Mouse (Mus musculus) erythroblast, adult 5-6 weeks (primary cell): ENCODE results near the gene Ctbp2. TPM values are rescaled to one million over a fixed set of nuclear protein-coding genes. Genes with fewer than 3 reads are reported as not detected.
"Not testable (repeated sequence)": the region's sequence is repeated elsewhere in the genome, so short reads cannot be mapped to it uniquely, and the experiment has no call there.

Source experiments
- ATAC-seq: replicated peaks from 2 replicates; pipeline ENCODE4 v1.8.0; 2016; ENCODE audit warnings: moderate number of reproducible peaks, mild to moderate bottlenecking, moderate TSS enrichment, inconsistent platforms; ENCODE audit not compliant: poor library complexity, low FRiP score, severe bottlenecking
- total RNA-seq, 2 experiments: library from RNA; stranded (forward) in 1 of 2; stranded (reverse) in 1 of 2; fragments of 150-400 nt in 1 of 2; fragments of 200-764, 138-1000 nt in 1 of 2; gene quantifications; 2 replicates each; pipeline versions ENCODE4 v1.2.3 to v1.2.4; 2015 to 2017; ENCODE audit warnings: low replicate concordance in 2 of 2

Ctbp2 gene
- total RNA-seq, 2 experiments from 2014 or later = 9.5 to 21.3 TPM

GRCm38 (mm10) chr7:133121661-133122378, 2.3 kb downstream of the Ctbp2 start:
- no peak for ATAC-seq

DNA sequence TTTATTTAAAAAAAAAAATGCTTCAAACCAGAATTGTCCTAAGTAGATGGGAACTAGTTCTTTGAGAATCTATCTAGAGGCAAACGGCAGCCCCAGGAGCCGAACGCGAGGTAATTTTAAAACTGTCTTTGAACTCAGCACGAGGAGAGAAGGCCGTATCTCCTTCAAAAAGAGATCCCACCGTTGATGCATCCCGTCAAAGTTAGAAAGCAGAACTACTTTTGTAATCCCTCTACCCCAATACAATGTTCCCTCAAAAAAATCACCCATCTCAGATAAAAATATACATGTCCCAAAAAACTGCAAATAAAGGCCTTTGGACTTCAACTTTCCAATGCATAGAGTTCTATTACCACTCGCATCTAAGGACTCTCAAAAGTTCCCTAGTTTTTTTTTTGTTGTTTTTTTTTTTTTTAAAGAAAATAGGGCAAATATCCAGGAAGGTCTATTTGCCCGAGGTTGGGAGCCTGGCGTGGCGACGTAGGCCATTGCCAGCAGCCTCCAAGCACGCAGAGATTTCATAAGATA, 3.0 kb downstream of the Ctbp2 start:
- ATAC-seq = no peak

- ATAC-seq = no peak
These were observed 3.9 kb downstream of the Ctbp2 start for GRCm38 (mm10) chr7:133120221-133120751.

DNA sequence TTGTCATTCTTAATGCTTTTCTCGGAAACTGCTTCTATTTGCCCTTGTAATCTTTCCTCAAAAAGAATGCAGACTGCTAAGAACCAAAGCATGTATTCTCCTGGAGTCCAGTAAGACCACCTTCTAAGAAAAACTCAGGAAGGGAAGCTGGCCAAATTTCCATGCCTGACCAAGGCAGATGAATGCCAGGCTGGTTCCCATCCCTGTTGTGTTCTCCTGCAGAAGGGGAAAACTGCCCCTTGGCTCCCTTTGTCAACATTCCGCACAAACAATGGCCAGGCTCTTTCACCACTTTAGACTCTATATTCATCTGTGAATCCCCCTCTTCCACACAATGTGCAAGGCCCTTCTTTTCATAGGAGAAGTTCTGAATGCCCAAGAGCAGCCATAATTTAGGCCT, 6.3 kb downstream of the Ctbp2 start:
- no peak for ATAC-seq

DNA sequence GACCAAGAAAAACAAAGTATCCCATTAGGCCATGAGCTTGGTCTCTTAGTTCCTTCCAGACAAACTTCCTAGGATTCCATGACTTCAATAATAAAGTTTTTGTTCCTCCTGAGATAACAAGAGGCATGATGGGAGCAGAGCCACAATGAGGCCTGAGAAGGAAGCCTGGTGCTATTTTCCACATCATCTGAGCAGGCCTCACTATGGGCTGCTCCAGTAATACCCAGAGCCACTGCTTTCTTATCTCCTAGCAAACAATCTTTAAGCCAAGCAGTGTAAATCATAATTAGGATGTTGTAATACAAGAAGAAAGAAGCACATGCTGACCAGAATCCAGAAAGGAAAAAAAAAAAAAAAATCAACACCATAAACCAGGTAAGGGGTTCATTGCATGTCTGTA, 7.6 kb downstream of the Ctbp2 start:
- no peak for ATAC-seq

DNA sequence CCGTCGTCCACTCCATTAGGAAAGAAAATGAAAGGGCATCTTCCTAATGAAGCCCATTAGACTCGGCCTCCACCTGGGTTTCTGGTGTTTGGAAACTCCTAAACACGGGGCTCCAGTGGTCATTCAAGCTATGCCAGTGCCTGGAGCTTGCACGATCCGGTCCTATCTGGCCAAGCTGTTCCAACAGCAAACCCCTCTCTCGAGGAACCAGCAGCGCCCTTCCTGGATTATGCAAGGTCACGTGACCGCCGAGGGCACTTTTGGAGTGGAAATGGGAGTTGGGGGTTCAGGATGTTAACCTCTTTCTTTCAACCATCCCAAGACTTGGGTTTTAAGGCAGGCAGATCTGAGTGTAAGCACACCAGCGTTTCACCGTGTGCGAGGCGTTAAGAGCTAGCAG, 8.3 kb downstream of the Ctbp2 start:
- ATAC-seq = no peak

- no peak for ATAC-seq
These were observed 9.2 kb downstream of the Ctbp2 start for GRCm38 (mm10) chr7:133114847-133115470.

DNA sequence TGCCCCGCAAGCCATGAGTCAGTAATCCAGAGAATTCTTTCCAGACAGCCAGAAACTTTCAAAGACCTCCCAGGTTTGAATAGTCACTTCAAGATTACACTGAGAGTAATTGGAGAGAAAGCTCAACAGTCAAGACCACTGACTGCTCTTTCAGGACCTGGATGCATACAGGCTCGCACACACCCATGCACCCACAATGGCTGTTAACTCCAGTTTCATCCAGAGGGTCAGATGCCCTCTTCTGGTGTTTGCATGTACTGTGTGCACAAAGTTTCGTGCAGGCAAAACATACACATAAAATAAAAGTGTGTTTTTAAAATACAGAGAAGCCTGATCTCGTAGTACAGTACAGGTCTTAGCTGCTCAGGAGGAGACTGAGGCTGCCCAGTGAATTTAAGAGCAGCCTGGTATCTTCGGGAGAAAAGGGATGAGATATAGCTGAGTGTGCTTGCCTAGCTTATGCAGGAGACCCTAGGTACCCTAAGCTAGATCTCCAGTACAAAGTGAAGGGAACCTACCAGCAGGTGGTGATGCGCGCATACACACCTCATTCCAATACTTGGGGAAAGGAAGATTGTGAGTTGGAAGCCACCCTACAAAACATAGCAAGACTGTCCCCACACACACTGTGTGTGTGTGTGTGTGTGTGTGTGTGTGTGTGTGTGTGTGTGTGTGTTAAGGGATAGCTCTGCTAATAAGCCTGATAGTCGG, 10.8 kb downstream of the Ctbp2 start:
- no peak for ATAC-seq

DNA sequence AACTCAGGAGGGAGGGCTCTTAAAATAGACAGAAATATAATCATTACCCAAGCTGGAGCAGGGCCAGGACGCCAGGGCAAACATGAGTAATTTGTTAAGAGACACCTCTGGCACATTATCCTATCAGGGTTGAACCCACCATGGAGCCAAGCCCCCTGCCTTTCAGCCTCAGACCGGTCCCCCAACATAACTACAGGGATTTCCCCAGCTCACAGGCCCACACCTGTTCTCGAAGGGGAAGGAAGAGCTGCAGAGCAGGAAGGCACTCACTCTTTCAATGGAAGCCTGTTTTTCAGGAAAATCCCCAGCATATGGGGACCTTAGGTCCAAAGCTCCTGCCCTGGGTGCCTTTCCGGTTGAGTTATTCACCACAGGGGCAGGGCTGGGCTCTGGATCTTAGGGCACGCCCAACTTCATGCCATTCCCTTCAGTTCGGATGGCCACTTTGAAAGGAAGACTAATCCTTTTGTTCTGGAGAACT, 11.8 kb downstream of the Ctbp2 start:
- ATAC-seq = no peak

- ATAC-seq = no peak
These were observed 14.7 kb downstream of the Ctbp2 start for GRCm38 (mm10) chr7:133109442-133109841.

GRCm38 (mm10) chr7:133108695-133109094, 15.5 kb downstream of the Ctbp2 start:
- ATAC-seq = no peak

DNA sequence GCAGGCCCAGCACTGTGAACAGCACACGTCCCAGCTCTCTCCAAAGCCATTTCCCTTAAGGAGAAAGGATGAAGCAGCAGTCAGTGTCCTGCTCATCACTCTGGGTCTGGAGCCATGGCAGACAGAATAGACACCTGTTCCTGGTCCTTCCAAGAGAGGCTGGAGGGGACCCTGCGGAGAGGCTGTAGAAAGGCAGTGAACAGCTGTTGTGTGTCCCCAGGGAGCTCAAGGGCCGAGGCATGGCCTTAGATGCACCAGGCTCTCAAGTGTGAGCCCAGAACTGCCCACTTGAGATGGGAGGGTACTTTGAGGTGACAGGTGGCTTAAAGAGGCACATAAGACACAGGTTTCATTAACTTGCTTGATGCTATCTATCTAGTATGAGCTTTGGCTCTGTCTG, 21.6 kb downstream of the Ctbp2 start:
- ATAC-seq = no peak

GRCm38 (mm10) chr7:133101070-133101469, 23.1 kb downstream of the Ctbp2 start:
- ATAC-seq = no peak

DNA sequence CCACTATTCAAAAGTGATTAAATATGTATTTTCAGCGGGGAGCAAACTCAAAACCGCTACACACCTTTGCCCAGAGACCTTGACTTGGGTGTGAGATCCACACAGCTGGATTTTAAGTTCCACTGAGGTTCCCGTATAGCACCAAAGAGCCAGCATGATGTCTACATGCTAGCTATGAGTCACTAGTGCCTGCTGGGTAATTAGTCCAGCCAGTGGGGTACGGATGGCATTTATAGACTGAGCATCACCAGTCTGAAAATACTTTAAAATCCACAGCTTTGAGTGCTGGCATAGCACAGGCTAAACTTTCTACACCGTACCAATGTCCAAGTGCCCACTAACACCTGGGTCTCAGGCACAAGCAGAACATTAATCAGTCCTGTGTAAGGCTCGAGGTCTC, 24.0 kb downstream of the Ctbp2 start:
- ATAC-seq = no peak

DNA sequence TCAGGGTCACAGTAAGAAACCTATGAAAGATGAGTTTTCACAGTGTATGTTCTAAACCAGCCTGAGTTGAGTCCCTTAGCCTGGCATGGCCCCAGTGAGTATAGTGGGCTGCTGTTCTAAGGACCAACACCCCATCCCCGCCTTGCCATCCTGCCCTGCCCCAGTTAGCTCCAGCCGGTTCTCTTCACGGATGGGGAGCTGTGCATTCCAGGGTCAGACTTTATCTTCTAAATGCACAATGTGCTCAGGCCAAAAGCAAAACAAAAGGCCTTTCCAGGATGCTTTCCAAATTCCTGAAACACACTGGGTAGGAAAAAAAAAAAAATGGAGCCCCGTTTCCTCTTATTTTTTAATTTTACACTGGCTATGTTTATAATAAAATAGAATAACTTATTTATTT, 24.9 kb downstream of the Ctbp2 start:
- no peak for ATAC-seq

GRCm38 (mm10) chr7:133098118-133098793, 25.9 kb downstream of the Ctbp2 start:
- ATAC-seq = no peak

DNA sequence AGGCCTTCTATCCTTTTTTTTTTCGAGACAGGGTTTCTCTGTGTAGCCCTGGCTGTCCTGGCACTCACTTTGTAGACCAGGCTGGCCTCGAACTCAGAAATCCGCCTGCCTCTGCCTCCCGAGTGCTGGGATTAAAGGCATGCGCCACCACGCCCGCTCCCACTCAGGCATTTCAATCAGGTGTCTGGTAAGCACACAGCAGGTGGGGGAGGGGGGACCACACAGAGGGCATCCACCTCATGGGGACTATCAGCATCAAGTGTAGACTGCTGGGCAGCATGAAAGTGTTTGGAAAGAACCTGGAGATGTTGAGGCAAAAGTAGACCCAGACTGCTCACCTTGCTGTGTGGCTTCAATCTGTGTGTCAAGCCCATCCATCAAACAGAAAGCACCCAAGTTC, 28.5 kb downstream of the Ctbp2 start:
- not testable (repeated sequence) for ATAC-seq

GRCm38 (mm10) chr7:133094711-133095495, 29.3 kb downstream of the Ctbp2 start:
- ATAC-seq = no peak

DNA sequence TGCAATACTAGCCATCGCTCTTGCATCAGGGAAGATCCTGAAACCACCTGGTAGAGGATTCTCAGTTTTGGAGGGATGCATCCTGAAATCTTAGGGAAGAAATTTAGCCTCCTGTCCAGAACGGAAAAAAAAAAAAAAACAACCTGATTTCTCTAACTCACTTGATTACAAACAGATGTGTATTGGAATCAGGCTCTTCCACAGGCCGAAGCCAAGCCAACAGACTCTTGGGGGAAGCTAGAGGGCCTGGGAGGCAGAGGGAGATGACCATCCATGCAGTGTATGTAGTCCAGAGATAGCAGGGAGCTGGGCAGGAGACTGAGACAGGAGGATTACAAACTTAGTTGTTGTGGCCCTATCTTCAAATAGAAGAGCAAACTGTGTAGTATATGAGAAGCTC, 30.0 kb downstream of the Ctbp2 start:
- no peak for ATAC-seq
